Mouse (Mus musculus): Measurements from ENCODE around the gene Traf2. TPM values are rescaled to one million over a fixed set of nuclear protein-coding genes. Genes with fewer than 3 reads are reported as not detected.

The Traf2 gene
- polyA plus RNA-seq, 1 experiment from 2014 or later = 36.8 TPM

DNA sequence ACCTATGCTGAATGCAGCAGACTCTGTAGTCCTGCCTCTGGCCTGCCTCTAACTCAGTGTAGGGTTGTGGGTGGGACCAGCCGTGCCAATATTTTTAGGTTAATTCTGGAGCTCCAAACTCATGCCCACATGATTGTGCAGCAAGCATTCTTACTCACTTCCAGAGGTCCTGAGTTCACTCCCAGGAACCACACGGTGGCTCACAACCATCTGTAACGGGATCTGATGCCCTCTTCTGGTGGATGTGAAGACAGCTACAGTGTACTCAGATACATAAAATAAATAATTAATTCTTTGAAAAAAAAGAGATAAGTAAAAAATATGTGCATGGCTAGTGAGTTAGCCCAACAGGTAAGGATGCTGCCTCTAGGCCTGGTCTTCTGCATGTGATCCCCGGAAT is 50.3 kb downstream of the Traf2 start:
- no peak overlapping the region for H3K9ac ChIP-seq
- ATAC-seq (ENCODE audit: low FRiP score) = no peak
- peaks cover 4% of the 10 kb centered on the region for H3K4me1 ChIP-seq
- H3K9me3 ChIP-seq = no peaks in the 10 kb centered on the region
- no peak overlapping the region for H3K4me3 ChIP-seq (replicated peaks)
- no peaks in the 10 kb centered on the region for H3K27me3 ChIP-seq
- no peak overlapping the region for H3K27ac ChIP-seq
- 45% methylated on average over 4 of the region's 4 CpGs for WGBS
- no peaks in the 10 kb centered on the region for H3K36me3 ChIP-seq (replicated peaks)
- no peak overlapping the region for H3K4me2 ChIP-seq

DNA sequence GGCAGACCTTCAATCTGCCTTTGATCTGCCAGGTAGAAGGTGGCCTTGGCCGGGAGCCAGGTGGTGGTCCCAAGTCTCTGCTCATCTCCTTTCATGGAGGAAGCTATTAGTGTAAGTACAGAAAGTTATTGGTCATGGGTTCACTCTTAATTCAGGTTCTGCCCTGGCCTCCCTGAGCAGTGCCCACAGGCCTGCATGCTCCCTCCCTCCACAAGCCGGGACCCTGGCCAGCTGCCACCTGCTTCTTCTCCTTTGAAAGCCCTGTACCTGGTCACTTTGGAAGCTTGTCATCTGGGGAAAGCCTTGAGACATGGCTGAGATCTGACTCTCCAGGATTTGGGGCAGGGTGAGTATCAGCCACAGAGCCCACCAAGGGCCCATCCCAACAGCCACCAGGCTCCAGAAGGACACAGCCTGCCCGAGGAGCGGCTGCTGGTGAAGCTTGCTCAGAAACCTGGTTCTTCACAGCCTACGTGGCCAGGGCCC is 53.2 kb downstream of the Traf2 start, which contains the start of gene Lcn12:
Gene Lcn12, minus strand, starts transcription at position 436 of the 486 bp plus-strand sequence.
- 91% methylated on average over 5 of the region's 5 CpGs for WGBS

DNA sequence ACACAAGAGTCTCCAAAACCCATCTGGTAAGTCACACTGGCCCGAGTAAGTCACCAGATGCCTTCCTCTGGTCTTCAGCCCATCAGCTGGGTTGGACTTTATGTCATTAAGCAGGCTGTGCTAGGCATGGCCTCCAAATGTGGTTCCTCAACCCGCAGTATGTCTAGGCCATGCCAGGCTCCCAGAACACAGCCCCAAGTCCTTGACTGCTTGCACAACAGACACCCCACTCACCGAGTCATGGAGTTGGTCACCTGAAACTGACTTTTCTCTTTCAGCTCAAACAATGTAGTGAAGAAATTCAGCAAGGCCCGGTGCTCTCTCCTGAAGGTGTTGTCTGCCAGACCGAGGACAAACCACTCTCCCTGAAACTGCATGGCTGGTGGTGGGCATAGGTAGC is 53.8 kb downstream of the Traf2 start:
- WGBS = 88% methylated on average over 5 of the region's 5 CpGs
- H3K27ac ChIP-seq = no peak overlapping the region
- H3K36me3 ChIP-seq (replicated peaks) = no peaks in the 10 kb centered on the region
- no peak overlapping the region for H3K9ac ChIP-seq
- no peaks in the 10 kb centered on the region for H3K4me1 ChIP-seq
- no peak overlapping the region for H3K4me2 ChIP-seq
- ATAC-seq (ENCODE audit: low FRiP score) = no peak
- no peaks in the 10 kb centered on the region for H3K27me3 ChIP-seq
- no peaks in the 10 kb centered on the region for H3K9me3 ChIP-seq
- H3K4me3 ChIP-seq (replicated peaks) = no peak overlapping the region

More for the DNA sequence above, 53.2 kb downstream of the Traf2 start, which contains the start of gene Lcn12:
- Histone ChIP-seq H3K4me2 (no peak within 1 kb of the TSS), H3K9ac (no peak within 1 kb of the TSS), H3K4me3 (replicated peaks) (no peak within 1 kb of the TSS), H3K9me3 (no peaks in the 10 kb centered on the region), H3K27ac (no peak within 1 kb of the TSS), H3K36me3 (replicated peaks) (no peaks in the 10 kb centered on the region), H3K27me3 (no peaks in the 10 kb centered on the region), H3K4me1 (no peaks in the 10 kb centered on the region)
- ATAC-seq (ENCODE audit: low FRiP score) = no peak

DNA sequence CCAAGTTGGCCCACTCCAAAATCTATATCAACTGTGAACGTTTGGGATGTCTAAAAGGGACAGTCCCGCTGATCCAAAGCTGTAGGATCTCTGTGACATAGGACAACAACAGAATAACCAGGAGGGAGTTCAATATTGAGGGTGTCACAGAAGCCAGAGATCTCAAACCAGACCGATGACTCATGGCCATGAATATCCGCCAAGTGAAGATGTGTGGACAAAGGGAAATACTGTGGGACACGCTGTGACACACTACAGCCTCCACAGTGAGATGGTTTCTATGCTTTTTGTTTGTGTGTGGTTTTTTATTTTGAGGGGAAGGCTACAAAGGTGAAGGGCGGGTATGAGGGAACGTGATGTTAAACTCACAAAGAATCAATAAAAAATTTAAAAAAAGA is 58.1 kb downstream of the Traf2 start:
- Histone ChIP-seq H3K27ac (no peak overlapping the region), H3K36me3 (replicated peaks) (no peaks in the 10 kb centered on the region), H3K27me3 (0 out of 2 replicates have a peak, but pooled peaks cover 3% of the 10 kb centered on the region), H3K9me3 (no peaks in the 10 kb centered on the region), H3K4me2 (no peak overlapping the region), H3K9ac (no peak overlapping the region), H3K4me3 (replicated peaks) (no peak overlapping the region), H3K4me1 (no peaks in the 10 kb centered on the region)
- ATAC-seq (ENCODE audit: low FRiP score) = no peak
- 80% methylated on average over 7 of the region's 7 CpGs for WGBS

DNA sequence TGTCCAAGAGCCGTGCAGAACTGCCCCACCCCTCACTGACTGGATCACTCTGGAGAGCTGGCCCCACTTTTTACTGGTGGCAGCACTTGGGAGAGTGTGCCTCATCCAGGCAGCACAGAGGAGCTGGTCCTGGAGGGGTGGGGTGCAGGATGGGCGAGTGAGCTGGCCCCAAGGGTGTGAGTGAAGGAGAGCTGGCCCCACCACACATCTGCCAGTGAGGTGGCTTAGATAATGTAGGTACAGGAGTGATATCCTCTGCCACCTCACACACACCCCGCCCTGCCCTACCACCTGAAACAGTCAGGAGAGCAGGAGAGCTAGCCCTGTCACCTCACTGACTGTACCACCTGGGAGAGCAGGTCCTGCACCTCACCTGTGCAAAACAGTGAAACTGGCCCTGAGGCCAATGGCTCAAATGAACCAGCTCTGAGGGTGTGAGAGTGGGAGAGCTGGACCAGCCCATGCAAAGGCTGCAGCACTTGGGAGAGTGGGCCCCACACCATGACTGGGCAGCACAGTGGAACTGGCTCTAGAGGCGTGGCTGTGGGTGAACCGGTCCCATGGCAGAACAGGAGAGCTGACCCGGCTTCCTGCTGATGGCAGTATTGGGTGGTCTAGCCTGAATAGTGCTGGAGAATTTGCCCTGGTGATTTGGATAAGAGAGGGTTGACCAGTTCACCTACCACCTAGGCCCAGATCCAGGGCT is 58.6 kb downstream of the Traf2 start:
- Histone ChIP-seq H3K4me1 (no peaks in the 10 kb centered on the region), H3K27ac (no peak overlapping the region), H3K9ac (no peak overlapping the region), H3K36me3 (replicated peaks) (no peaks in the 10 kb centered on the region), H3K27me3 (0 out of 2 replicates have a peak, but pooled peaks cover 3% of the 10 kb centered on the region), H3K4me3 (replicated peaks) (no peak overlapping the region), H3K9me3 (no peaks in the 10 kb centered on the region), H3K4me2 (no peak overlapping the region)
- ATAC-seq (ENCODE audit: low FRiP score) = no peak
- WGBS = 76% methylated on average over 6 of the region's 6 CpGs

DNA sequence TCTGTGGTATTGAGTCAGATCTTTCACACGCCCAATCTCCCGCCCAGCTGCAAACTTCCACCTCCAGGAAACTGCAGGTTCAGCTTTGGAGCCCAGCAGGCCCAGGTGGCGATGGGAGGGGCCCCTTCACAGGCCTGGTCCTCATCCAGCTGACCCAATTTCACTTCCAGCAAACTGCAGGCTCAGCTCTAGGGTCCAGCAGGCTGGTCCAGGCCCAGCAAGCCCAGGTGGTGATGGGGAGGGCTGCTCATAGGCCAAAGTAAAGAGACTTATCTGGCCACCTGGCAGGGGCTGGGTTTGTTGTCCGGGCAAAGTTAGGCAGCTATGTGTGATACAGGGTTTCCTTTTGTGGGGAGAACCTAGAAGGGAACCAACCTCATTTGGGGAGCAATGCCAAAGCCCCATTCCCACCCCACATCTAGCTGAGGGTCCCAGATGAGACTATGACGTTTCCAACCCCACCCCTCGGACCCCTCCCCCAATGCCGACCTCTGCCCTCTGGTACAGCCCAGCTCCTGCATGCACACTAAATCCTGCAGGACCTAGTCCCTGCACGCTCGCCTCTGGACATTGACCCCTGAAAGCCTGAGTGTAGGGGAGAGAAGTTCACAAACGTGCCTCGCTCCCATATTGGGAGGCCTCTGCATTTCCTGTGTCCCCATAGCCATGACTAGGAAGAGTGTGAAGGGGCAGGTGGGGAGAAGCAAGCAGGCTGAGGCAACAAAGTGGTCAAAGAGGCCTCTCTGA is 61.7 kb downstream of the Traf2 start:
- Histone ChIP-seq H3K4me2 (no peak overlapping the region), H3K36me3 (replicated peaks) (no peaks in the 10 kb centered on the region), H3K9ac (no peak overlapping the region), H3K27me3 (0 out of 2 replicates have a peak, but pooled peaks cover 6% of the 10 kb centered on the region), H3K27ac (no peak overlapping the region), H3K4me1 (no peaks in the 10 kb centered on the region), H3K4me3 (replicated peaks) (no peak overlapping the region), H3K9me3 (no peaks in the 10 kb centered on the region)
- no peak for ATAC-seq (ENCODE audit: low FRiP score)
- WGBS = 75% methylated on average over 11 of the region's 11 CpGs

DNA sequence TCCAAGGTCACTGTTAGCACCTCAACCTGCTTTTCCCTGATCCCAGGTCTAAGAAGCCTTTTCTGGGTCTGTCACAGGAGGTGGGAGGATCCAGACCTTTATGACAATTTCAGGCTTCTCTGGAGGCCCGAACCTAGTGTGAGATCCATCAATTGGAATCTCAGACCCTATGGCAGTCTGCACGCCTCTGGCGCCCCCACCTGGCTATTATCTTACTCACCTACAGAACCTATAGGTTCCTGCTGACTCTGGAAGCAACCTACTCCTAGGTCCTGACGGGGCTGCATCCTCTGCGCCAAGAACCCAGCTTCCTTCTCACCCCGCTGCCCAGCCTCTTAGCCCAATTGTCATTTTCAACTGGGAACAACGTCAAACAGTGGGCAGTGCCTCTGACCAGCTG is 63.8 kb downstream of the Traf2 start:
- H3K4me1 ChIP-seq = no peaks in the 10 kb centered on the region
- 27% methylated on average over 7 of the region's 7 CpGs for WGBS
- ATAC-seq (ENCODE audit: low FRiP score) = no peak
- H3K4me3 ChIP-seq (replicated peaks) = no peak overlapping the region
- no peak overlapping the region for H3K9ac ChIP-seq
- H3K4me2 ChIP-seq = no peak overlapping the region
- H3K27me3 ChIP-seq = peaks cover 12% of the 10 kb centered on the region; the same call in 1 of the 2 replicates
- no peak overlapping the region for H3K27ac ChIP-seq
- H3K36me3 ChIP-seq (replicated peaks) = no peaks in the 10 kb centered on the region
- no peaks in the 10 kb centered on the region for H3K9me3 ChIP-seq

DNA sequence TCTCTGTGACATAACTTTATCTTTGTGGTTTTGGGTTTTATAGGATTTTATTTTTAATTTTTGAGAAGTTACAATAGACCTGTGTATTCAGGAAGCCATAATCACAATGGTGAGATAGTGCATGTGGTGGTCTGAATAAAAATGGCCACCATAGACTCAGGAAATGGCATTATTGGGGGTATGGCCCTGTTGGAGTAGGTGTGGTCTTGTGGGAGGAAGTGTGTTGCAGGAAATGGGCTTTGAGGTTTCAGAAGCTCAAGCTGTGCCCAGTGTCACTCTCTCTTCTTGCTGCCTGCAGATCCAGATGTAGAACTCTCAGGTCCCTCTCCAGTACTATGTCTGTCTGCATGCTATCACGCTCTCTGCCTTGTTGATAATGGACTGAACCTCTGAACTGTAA is 66.2 kb downstream of the Traf2 start:
- no peaks in the 10 kb centered on the region for H3K36me3 ChIP-seq (replicated peaks)
- H3K27me3 ChIP-seq = peaks cover 14% of the 10 kb centered on the region; the same call in 1 of the 2 replicates
- no peaks in the 10 kb centered on the region for H3K4me1 ChIP-seq
- no peak for ATAC-seq (ENCODE audit: low FRiP score)
- H3K4me3 ChIP-seq (replicated peaks) = no peak overlapping the region
- H3K27ac ChIP-seq = no peak overlapping the region
- 87% methylated on average over 1 of the region's 1 CpGs for WGBS
- no peak overlapping the region for H3K9ac ChIP-seq
- no peaks in the 10 kb centered on the region for H3K9me3 ChIP-seq
- H3K4me2 ChIP-seq = no peak overlapping the region

DNA sequence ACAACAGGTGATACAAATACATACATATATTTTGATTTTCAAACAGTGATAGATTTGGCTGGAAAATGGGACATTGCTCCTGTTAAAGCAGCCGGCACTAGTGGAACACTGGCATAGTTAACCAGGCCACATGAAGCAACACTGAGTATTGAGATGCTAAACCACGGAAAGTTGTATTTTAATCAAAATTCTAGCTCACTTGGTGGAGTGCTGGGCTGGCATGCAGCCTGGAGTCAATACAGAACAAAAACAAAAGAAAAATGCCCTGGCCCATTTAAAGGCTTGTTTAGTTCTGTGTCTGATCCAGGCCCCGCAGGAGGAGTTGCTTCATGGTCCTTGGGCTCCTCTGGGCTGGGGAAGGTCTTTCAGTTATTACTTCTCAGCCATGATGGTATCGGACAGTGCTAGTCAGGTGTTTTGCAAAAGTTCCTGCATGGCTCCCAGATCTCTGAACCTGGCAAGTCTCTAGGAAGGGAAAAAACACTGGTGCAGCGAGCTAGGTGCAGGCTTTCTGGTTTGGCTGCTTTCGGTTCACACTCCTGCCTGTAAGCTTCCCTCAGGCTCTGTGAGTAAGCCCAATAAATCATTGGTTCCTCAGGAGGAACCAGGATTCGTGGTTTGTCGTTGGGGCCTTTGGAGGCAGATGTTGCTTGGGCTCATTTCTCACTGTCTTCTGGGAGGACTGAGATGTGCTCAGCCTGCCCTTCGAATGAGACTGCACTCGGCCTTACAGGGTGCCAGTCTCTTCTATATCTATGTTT is 67.0 kb downstream of the Traf2 start:
- Histone ChIP-seq H3K36me3 (replicated peaks) (no peaks in the 10 kb centered on the region), H3K4me2 (no peak overlapping the region), H3K4me3 (replicated peaks) (no peak overlapping the region), H3K27me3 (peaks cover 14% of the 10 kb centered on the region; the same call in 1 of the 2 replicates), H3K27ac (no peak overlapping the region), H3K4me1 (no peaks in the 10 kb centered on the region), H3K9me3 (no peaks in the 10 kb centered on the region), H3K9ac (no peak overlapping the region)
- WGBS = 82% methylated on average over 10 of the region's 10 CpGs
- ATAC-seq (ENCODE audit: low FRiP score) = no peak

DNA sequence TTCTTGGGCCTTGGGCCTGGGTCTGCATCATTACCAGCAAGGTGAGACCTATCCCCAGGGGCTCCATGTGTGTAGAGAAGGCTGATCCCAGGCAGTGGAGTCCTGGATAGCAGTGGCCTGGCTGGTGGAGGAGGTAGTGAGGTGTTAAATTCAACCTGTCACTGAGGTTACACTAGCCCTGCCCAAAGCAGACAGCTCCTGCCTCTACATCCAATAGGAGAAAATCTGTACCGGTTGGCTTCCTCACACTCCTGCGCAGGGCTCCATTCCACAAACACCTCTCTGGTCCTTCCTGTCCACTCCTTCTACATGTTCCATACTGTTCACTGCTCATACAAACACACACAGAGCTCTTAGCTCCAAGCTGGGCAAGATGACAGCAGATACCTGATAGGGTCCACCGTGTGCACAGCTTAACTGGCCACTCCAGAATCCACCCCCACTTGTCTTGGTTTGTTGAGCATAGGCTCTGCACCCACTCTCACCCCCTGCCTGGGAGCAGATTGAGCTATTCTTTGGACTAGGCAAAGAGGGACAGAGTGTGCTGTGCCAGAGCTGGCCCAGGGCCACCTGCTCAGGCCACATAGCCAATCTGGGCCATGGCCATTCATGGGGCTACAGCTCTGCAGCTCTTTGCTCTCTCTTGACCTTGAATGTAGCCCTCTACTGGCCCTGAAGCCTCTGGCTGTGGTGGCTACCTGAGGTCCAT is 68.6 kb downstream of the Traf2 start:
- WGBS = 88% methylated on average over 3 of the region's 3 CpGs
- no peak overlapping the region for H3K27ac ChIP-seq
- H3K9me3 ChIP-seq = no peaks in the 10 kb centered on the region
- no peaks in the 10 kb centered on the region for H3K36me3 ChIP-seq (replicated peaks)
- peaks cover 14% of the 10 kb centered on the region; the same call in 1 of the 2 replicates for H3K27me3 ChIP-seq
- no peak for ATAC-seq (ENCODE audit: low FRiP score)
- H3K4me3 ChIP-seq (replicated peaks) = no peak overlapping the region
- H3K4me2 ChIP-seq = no peak overlapping the region
- no peaks in the 10 kb centered on the region for H3K4me1 ChIP-seq
- H3K9ac ChIP-seq = no peak overlapping the region

DNA sequence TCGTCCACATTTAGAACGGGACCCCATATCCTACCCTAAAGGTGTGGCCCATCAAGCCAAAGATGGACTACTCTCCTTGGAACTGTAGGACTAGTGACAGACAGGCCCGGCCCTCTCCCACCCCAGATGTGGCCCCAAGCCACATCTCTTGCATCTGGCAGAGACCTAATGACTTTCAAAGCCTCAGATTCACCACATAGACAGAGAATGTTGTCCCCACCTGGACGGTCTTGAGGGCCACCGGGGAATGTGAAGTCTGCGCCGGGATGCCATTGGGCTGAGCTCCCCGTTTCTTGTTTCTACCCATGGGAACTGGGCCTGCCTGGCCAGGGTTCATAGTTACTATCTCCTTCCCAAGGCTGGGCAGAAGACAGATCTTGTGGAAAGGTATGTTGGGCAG is 69.2 kb downstream of the Traf2 start:
- 90% methylated on average over 8 of the region's 8 CpGs for WGBS
- H3K4me1 ChIP-seq = no peaks in the 10 kb centered on the region
- no peak for ATAC-seq (ENCODE audit: low FRiP score)
- H3K4me3 ChIP-seq (replicated peaks) = no peak overlapping the region
- H3K4me2 ChIP-seq = no peak overlapping the region
- H3K27me3 ChIP-seq = peaks cover 13% of the 10 kb centered on the region; the same call in 1 of the 2 replicates
- H3K9me3 ChIP-seq = no peaks in the 10 kb centered on the region
- no peaks in the 10 kb centered on the region for H3K36me3 ChIP-seq (replicated peaks)
- no peak overlapping the region for H3K9ac ChIP-seq
- no peak overlapping the region for H3K27ac ChIP-seq
